Mouse (Mus musculus) c-Kit-positive CD71-positive TER-119-positive erythroid progenitor cells, embryonic 14.5 days (primary cell): ENCODE results near the gene Slc26a8.

ENCODE experiments used
- DNase-seq: peaks from one replicate; pipeline ENCODE4 v3.0.0-alpha.2; 2013; ENCODE audit warnings: low spot score

The Slc26a8 gene

DNA sequence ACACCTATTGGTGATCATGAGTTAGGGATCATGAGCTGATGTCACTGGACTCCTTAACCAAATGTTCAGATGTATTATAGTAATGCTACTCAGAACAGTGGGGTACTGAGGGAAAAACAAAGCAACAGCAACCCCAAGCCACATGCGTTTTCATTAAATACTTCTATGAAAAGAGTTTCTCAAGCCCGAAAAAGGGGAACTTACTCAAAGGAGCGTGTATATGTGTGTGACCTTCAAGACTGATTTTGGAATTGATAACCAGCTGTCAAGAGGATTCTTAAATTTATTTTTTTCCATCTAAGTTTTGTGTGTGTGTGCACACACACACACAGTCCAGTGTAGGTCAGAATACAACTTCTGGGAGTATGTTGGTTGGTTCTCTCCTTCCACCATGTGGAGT, 49.9 kb downstream of the Slc26a8 start:
- no peak for DNase-seq

DNA sequence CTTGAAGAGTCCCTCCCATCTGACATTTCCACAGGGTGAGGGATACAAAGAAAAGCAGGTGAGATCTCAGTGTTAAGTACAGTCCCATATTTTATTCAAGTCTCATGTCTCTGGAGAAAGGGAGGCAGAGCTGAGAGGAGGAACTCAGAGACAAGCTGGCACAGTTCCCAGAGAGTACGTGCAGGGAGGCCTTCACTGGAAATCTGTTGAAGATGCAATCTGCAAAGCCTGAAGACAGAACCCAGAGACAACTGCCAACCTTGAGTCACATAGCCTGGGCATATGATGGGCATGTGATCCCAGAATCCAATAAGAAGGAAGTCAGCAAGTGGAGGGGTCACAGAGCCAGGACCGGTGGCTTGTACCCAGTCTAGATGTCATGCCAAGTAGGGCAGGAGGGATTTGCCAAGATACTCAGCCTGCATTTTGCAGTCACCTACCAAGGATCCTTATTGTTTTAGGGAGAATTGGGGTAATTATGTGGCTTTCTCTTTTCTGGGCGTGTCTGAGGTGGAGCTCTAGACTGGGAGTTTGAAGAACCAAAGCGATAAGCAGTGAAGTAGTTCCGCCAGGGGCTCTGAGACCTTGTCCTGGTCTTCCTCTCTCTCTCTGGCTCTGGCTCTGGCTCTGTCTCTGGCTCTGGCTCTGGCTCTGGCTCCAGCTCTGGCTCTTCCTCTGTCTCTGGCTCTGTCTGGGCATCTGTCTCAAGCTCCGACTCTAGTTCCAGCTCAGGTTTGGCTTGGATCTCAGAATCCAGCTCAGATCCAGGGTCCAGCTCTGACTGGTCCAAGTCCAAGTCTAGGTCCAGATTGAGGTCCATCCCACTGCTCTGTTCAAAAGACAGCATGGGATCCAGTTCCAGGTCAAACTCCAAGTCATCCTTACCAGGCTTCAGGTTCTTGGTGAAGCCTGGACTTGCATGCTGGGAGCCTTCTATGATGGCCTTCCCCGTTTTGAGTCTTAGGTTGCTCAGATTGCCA, 52.0 kb downstream of the Slc26a8 start:
- no peak for DNase-seq

DNA sequence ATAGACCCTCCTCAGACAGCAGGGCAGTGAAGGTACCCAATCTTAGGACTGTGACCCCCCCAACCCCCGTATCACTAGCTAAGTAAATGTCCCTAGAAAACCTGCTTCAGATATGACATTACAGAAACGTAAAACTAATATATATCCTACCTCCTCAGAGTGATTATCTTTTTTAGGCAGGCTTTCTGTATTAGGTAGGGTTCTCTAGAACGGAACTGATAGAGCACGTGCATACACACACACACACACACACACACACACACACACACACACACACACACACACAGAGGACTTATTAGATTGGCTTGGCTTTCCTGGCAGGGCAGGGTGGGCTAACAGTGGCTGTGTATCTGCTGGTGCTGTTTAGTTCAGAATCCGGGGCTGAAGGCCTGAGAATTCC, 54.2 kb downstream of the Slc26a8 start:
- DNase-seq, result no peak

DNA sequence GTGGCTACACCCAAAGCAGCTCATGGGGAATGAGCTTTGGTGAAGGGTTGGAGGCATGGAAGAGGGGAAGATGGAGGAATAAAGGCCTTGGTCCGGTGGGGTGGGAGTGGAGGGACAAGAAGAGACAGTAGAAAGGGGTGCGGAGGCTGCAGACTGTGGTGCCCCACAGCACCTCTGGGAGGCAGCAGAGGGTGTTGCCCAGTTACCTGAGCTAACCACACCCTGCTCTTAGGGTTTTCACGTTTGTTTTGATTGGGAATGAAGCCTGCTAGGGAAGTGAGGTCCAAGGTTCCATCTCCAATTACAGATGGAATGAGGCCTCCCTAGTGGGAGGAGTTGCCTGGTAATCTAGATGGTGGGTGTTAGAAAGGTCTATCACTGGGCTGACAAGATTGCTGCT, 60.9 kb downstream of the Slc26a8 start:
- DNase-seq, result no peak

DNA sequence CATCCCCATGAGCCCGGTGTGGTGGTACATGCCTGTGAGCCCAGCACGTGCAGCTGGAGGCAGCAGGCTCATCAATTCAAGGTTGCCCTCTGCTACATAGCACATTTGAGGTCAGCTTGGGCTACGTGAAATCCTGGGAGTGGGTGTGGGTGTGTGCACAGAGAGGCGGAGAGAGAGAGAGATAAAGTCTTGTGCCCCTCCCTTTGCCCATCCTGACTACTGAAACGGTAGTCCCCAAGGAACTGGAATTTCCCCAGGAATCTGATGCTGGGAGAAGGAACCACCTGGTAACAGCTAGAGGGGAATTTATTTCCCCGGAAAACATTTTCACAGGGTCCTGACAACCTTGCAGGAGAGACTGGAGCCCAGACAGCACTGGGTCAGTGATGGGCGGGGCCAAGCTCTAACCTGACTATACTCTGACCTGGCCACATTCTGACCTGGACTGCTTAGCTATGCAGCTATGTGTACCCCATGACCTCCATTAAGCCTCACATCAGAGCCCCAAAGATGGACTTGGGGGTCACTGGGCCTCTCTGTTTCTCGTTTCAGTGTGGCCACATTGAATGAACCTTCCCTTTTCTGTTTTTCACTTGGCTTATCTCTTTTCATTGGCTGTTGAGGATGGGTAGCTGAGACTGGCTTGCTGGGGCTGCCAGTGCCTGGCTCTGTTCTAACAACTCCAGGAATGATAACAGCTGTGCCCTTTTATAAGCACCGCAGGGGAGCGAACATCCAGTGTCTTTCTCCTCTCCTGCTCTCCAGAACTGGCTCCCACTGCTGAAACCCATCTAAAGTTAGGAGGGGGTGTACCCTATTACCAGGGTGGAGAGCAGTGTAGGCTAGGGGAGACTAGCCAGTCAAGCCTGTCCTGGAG, 61.5 kb downstream of the Slc26a8 start:
- DNase-seq, result no peak

DNA sequence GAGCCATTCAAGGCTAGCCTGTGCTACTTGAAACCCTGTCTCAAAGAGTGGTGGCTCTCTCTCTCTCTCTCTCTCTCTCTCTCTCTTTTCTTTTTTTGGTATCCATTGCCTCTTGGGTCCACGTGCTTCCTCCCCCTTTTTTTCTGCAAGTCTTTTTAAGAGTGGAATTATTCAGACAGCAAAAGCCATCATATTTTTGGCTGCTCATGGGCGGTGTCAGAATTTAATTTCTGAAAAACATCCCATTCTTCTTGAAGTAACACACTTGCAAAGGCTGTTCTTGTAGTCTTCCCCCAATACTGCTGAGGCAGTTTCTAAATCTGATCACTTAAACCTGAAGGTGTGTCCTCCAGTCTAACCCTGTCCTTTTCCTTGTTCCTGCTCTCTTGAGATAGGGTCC, 63.1 kb downstream of the Slc26a8 start:
- no peak for DNase-seq

DNA sequence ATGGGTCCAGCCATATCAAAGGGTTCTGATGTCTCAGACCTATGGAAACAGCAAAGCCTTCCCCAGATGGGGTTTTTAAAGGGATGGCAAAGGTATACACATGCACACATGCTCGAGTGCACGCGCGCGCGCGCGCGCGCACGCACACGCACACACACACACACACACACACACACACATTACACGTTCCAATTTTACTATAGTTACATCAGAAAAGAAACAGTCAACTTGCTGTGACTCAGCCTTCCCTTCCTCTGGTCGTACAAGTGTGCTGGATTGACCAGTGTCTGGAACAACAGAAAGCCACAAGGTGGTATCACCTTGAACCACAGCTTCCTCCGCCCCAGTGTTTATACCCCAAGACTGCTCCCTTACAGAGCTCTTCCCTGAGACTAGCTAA, 64.7 kb downstream of the Slc26a8 start:
- DNase-seq, result no peak

DNA sequence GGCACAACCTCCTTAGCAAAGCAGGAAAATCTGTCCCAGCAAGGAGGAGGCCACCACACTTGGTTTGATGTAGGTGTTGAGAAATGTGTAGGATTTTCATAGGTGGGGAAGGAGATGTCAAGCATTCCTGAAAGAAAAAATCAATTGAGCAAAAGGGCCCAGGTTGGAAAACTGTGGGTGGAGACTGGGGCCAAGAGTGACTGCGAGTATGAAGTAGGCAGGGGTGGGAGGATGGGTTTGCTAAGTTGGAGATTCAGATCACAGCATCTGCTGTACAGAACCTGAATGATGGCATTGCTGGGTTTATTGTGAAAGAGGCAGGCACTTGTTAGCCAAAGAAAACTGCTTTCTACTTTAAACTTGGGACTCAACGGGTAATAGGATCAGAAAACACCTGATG, 65.2 kb downstream of the Slc26a8 start:
- no peak for DNase-seq

DNA sequence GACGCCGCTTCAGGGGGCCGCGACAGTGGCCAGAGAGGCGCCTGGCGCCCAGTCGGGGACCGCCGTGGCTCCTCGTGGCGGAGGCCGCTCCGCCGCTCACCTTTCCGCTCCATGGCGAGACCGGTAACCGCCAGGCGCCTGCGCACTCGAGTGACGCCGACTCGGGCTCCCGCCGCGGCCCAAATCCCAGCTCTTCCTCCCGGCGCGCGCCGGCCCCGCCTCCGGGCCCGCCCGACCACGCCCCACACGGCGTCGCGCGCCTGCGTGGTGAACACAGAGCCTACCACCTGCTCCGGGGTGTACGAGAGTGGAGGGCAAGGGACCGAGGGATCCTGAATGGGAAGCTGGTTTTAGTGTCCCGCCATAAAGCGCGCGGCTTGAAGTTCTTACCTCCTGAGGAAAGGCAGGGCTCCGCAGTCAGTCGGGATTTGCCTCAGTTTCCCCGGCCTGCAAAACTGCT, 67.7 kb downstream of the Slc26a8 start, which contains the start of gene Srpk1:
TSS of gene Srpk1 (minus strand) at position 410 of the 460 bp plus-strand sequence.
- DNase-seq, result peak; percentile 82

DNA sequence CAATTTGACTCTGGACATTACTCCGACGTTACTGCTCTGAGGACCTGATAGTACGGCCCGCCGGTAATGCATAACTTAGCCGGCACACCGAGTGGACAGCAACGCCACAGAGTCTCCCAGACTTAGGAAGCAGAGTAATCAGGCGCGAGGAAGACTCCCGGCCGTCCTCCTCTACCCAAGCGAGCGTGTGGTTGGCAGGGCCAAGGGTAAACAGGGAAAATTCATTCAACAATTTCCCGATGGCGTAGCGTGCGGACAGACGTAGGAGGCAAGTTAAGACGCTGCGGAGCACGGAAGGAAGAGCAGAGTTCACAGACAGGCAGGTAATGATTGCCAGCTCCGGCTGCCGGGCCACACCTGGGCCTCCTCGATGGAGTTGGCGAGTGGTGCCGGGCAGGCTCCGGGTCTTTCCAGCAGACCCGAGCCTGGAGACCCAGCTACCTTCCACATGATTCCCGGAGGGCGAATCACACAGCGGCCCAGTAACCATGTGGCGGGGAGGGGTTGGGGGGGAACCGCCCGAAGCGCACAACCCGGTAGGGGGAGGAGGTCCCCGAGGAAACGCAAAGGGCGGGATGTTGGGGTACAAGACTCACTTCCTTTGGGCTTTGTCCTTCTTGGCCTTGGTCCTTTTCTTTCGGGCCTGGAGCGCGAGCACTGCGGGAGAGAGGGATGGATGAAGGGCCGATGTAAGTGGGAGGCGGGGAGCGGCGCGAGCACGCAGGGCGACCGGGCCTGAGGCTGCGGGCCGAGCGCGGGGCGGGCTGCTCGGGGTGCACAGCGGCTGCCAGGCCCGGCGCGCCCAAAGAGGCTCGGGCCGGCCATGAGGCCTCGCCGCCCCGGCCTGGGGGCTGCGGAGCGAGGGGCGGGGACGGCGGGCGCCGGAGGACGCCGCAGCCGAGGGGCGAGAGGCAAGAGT, 68.4 kb downstream of the Slc26a8 start:
- peak; percentile 44 for DNase-seq

DNA sequence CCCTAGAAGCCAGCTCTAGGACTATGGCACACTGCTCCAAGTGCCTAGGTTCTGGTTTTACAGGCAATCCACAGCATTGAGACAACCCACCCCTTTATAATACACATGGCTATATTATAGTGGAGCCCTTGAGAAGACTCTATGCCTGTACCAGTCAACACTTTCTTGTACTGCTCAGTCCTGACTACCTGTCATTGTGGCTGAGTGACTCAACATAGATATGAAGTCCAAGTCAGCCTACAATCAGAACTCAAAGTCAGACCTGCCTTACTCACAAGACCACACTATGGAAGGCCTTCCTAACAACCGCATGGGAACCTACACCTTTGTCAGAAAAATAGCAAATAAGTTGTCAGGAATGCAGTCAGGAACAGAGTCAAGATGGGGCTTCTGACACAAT, 71.3 kb downstream of the Slc26a8 start:
- DNase-seq, result no peak

DNA sequence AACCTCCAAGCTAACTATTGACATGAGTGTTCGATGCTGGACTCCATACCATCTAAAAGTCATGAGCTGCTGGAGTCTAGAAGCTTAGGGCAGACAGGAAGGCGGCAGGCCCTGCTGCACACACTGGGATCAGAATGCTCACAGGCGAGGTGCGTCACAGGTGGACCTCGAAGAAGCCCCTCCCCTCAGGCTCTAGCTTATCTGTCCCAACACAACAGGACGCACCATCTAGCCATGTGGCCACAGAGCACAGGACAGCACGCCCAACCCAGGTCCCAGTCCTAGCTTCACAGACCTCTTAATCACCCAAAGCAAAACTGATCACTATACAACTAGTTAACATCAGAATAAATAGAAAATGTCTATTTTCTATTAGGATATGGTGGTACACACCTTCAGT, 71.9 kb downstream of the Slc26a8 start:
- peak; percentile 42 for DNase-seq

DNA sequence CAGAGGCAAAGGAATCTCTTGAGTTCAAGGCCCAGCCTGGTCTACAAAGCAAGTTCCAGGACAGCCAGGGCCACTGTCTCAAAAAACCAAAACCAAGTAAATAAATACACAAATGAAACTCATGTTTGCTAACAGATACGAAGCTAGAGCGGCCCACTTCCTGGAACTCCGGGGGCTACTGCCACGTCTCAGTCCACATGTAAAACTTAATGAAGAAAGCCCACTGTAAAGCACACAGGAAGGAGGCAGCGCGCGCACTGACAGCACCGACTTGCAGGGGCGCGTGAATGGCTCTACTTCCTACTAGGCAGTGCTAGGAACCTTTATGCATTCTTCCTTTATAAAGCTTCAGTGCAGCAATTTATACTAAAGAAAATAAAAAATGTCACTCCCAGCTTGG, 72.4 kb downstream of the Slc26a8 start:
- no peak for DNase-seq

DNA sequence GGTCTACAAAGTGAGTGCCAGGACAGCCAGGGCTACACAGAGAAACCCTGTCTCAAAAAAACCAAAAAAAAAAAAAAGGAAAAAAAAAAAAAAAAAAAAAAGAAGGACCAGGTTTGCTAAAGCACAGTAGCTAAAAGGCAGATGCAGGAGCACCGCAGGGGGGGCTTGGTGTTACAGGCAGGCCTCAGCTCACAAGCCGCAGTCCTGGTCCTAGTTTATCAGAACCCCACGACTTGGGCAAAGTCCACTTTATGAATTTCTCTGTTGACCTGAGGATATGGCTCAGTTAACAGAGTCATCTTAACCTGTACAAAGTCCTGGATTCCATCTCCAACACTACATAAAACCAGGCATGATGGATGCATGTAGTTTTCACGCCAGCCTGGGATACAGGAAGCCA, 74.7 kb downstream of the Slc26a8 start:
- DNase-seq, result no peak

DNA sequence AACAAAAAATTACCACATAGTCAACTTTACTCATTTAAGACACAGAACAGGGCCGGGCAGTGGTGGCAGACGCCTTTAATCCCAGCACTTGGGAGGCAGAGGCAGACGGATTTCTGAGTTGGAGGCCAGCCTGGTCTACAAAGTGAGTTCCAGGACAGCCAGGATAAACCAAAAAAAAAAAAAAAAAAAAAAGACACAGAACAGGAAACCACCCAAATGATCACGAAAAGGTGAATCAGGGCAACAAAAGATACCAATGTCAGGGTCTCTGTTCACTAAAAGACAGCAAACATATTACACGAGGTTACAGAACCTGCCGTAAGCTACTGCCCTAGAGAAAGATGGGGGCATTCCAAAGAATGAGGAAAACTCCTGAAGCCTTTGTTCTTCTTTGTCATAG, 76.9 kb downstream of the Slc26a8 start:
- no peak for DNase-seq

DNA sequence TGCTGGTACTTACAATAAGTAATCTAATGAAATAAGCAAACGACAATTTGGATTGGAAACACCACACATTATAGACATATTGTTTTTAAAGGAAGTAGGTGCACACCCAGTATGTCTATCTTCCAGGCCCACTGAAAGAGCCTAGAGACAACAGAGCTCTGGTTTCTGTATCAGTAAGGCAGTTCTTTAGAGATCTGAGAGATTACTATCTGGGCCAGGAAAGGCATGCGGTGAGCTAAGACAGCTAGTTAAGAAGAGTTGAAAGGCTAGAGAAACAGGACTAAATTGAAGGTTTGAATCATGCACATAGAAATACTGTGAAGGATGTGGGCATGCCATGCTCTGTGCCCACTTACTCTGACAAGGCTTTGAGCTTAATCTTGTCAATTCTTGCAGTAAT, 77.4 kb downstream of the Slc26a8 start:
- no peak for DNase-seq

DNA sequence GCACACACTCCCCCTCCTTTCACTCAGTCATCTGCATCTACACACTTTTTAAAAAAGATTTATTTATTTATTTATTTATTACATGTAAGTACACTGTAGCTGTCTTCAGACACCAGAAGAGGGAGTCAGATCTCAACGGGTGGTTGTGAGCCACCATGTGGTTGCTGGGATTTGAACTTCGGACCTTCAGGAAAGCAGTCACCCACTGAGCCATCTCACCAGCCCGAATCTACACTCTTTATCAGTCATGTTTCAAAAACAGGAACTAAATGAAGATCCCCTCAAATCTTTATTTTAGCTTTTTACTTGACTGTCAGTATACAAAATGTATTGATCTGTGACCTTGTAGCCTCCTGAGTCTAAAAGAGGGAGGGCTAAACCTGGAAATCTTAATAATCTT, 80.5 kb downstream of the Slc26a8 start:
- DNase-seq, result no peak

DNA sequence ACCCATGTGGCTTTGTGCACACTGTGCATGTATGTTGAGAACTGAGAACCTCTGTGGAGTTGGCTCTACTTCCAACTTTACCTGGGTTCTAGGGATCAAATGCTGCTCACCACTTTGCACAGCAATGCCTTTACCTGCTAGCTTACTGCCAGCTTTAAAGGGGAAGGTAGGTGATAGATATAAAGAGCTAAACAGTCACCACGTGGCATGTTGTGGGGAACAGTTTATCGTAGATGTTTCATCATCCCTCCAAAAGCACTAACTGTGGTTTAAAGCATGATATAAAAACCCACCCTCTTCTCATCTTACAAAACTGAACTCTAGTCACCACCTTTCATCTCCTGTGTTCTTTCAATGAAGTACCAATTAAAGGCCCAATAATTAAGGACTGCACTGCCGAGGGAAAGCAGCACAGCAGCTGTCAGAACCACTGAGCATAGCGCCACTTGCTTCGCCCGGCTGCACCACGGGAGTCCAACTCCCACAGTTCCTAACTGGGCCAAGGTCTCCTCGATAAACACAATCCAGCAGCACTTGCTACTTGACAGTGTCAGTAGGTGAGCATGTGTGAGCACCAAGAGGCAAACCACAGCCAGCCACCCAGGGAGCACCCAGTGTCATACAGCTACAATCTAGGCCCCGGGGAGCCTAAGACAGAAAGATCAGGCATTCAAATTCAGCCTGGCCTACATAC, 88.3 kb downstream of the Slc26a8 start:
- no peak for DNase-seq

DNA sequence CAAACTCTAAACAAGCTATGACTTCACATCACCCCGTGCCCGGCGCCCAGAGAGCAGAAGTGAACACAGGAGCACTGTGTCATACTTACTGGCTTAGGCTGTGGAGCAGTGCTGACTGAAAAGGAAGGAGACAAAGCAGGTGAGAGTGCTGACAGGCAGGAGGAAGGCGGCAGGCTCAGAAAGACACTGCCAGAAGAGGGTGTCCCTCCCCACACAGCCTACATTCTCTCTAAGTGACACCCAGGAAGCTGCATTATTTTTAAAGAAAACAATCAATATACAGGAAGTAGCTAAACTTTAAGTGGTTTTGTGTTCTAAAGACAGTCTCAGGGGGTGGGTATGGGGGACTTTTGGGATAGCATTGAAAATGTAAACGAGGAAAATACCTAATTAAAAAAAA, 89.3 kb downstream of the Slc26a8 start:
- DNase-seq, result no peak

DNA sequence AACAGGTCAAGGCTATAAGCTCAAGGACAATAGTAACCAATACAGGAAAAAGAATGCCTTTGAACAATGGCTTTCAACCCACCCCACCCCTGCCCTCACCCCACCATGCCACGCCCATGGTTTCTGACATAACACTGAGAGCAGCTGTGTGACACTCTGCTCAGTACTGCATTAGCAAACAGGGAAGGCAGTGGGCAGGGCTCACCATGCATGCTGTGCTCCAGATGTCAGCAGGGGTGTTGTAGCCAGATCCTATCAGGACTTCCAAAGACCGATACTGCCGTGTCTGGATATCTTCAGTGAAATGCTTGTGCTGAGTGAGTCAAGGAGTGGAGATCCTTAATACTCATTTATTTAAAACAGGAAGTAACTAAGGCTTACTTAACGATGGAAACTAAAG, 96.1 kb downstream of the Slc26a8 start:
- DNase-seq, result no peak

DNA sequence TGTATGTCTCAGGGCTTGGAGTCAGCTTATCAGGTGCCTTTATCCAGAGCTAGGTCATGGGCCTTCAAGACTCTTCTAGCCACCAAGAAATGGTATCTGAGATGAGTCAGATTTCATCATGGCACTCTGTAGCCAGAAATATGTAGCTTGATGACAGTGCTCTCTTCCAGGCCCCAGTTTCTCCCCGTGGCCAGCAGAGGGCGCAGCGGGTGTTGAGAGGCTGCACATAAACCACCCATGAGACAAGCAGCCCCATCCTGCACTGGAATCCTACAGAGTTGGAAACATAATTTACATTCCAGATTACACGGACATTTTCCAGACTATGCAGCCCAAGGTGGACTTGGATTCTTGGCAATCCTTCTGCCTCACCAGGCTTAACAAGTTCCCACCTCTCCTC, 97.0 kb downstream of the Slc26a8 start:
- peak; percentile 70 for DNase-seq
